Mouse (Mus musculus): ENCODE data around the gene Trim62.

Trim62 gene

DNA sequence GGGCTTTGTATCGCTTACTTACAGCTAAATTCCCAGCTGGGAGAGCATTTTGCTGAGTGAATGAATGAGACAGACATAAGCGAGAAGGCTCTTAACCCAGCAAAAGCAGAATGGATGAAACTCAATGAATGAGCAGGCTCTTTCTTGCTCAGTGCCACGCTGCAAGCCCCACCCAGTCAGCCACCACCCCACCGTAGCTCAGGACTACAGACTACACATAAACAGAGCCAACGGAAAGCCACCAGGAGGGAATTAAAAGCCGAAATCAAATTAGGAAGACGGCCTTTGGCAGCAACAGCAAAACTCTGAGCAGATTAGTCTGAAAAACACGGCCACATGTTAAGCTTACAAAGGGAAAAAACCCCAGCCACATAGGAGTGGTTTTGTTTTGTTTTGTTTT is 75.5 kb downstream of the Trim62 start:
- no peak for DNase-seq (ENCODE audit: low spot score)

GRCm38 (mm10) chr4:128959676-128960075 is 76.3 kb downstream of the Trim62 start:
- no peak for DNase-seq (ENCODE audit: low spot score)
